Mouse (Mus musculus) forebrain, embryonic 11.5 days (tissue): ENCODE measurements around the gene Klhl9. TPM values are rescaled to one million over a fixed set of nuclear protein-coding genes. Genes with fewer than 3 reads are reported as not detected.
A peak's percentile ranks its signal among the peaks of the same experiment; 100 is the strongest.
"Not testable (repeated sequence)": the region's sequence is repeated elsewhere in the genome, so short reads cannot be mapped to it uniquely, and the experiment has no call there.

Experiments used
- ATAC-seq: fragments of 200-750 bp; cut with Nextera tagmentation; replicated peaks from 2 replicates; pipeline ENCODE4 v1.8.0; 2017; ENCODE audit warnings: moderate TSS enrichment; ENCODE audit not compliant: low FRiP score
- DNase-seq: peaks from one replicate; pipeline ENCODE4 v3.0.0-alpha.2; 2017; ENCODE audit warnings: low spot score
- H3K27ac ChIP-seq: fragments of 300-500 bp; sonication (generic); 2 replicates; pipeline ENCODE4 v1.5.1; 2014; ENCODE audit warnings: low read depth, low read length
- H3K27me3 ChIP-seq: fragments of 300-500 bp; sonication (generic); 2 replicates; pipeline ENCODE4 v1.6.1; 2014; ENCODE audit warnings: mild to moderate bottlenecking, low read length, mixed read lengths; ENCODE audit not compliant: control insufficient read depth, insufficient read depth
- H3K36me3 ChIP-seq: fragments of 300-500 bp; sonication (generic); 2 replicates; pipeline ENCODE4 v1.6.1; 2014; ENCODE audit warnings: mild to moderate bottlenecking, low read length, moderate library complexity, mixed read lengths; ENCODE audit not compliant: control insufficient read depth, insufficient read depth
- H3K4me1 ChIP-seq: fragments of 300-500 bp; sonication (generic); replicated peaks from 2 replicates; pipeline ENCODE4 v1.6.1; 2014; ENCODE audit warnings: low read length, mixed read lengths; ENCODE audit not compliant: control insufficient read depth, insufficient read depth
- H3K4me2 ChIP-seq: fragments of 300-500 bp; sonication (generic); 2 replicates; pipeline ENCODE4 v1.6.1; 2014; ENCODE audit warnings: low read depth, mild to moderate bottlenecking, low read length, moderate library complexity, mixed read lengths; ENCODE audit not compliant: severe bottlenecking
- H3K4me3 ChIP-seq: fragments of 300-500 bp; sonication (generic); 2 replicates; pipeline ENCODE4 v1.5.1; 2014; ENCODE audit warnings: low read depth, low read length
- H3K9ac ChIP-seq: fragments of 300-500 bp; sonication (generic); 2 replicates; pipeline ENCODE4 v1.6.1; 2014; ENCODE audit warnings: low read length
- H3K9me3 ChIP-seq: fragments of 300-500 bp; sonication (generic); 2 replicates; pipeline ENCODE4 v1.6.1; 2016; ENCODE audit warnings: low read length, mixed read lengths; ENCODE audit not compliant: control insufficient read depth
- WGBS: fragments of 180-500 bp; shearing (Covaris S2); extraction: QIAGEN DNeasy Blood & Tissue Kit; methylation state at CpG from one replicate; pipeline ENCODE4 v1.1.7; 2014; 5-methylcytosine and 5-hydroxymethylcytosine counted together
- polyA plus RNA-seq: library from polyadenylated mRNA; unstranded; fragments of >200 nt; fragmentation: Nextera tagmentation; extraction: Ambion mirVana; gene quantifications from 2 replicates; pipeline ENCODE4 v1.2.1, GENCODE M21; 2014

The Klhl9 gene
- polyA plus RNA-seq, result 136 and 144 TPM in 2 replicates

- Histone ChIP-seq H3K4me1 (peaks cover 15% of the 10 kb centered on the region; the same call in 1 of the 2 replicates), H3K9ac (peak within 1 kb of the TSS; percentile 95), H3K27ac (peak within 1 kb of the TSS; percentile 87), H3K27me3 (no peaks in the 10 kb centered on the region), H3K36me3 (peaks cover 6% of the 10 kb centered on the region; the same call in 1 of the 2 replicates), H3K4me2 (peak within 1 kb of the TSS; percentile 69), H3K4me3 (peak within 1 kb of the TSS; percentile 69), H3K9me3 (no peaks in the 10 kb centered on the region; the same call in 1 of the 2 replicates)
- under 1% methylated on average over 82 of the region's 82 CpGs for WGBS
- DNase-seq (peak; percentile 99), ATAC-seq (peak; percentile 97)
Observed at GRCm38 (mm10) chr4:88721791-88722721, at the start of gene Klhl9, which contains the start of gene Gm26566. TSS of gene Klhl9 (minus strand) at chr4:88722465. TSS of gene Gm26566 (plus strand) at chr4:88721805.

- H3K36me3 ChIP-seq, H3K9ac ChIP-seq, H3K27ac ChIP-seq, H3K27me3 ChIP-seq, ATAC-seq, H3K4me1 ChIP-seq, H3K9me3 ChIP-seq: not testable (repeated sequence)
- H3K4me2 ChIP-seq, result peak overlapping the region; percentile 47
- WGBS, result 3% methylated on average over 19 of the region's 42 CpGs
- peak overlapping the region; percentile 26 for H3K4me3 ChIP-seq
- peak; percentile 77 for DNase-seq
Observed at GRCm38 (mm10) chr4:88763384-88764018, 41.2 kb upstream of the Klhl9 start.

GRCm38 (mm10) chr4:88762341-88762740 is 40.1 kb upstream of the Klhl9 start:
- H3K4me1 ChIP-seq, H3K36me3 ChIP-seq, H3K4me3 ChIP-seq, H3K4me2 ChIP-seq, H3K27me3 ChIP-seq, H3K9ac ChIP-seq, DNase-seq, H3K9me3 ChIP-seq, H3K27ac ChIP-seq, ATAC-seq: not testable (repeated sequence)
- WGBS, result 53% methylated on average over 8 of the region's 9 CpGs

- not testable (repeated sequence) for ATAC-seq, H3K27ac ChIP-seq, H3K4me2 ChIP-seq
Observed at GRCm38 (mm10) chr4:88761776-88762175, 39.5 kb upstream of the Klhl9 start.

GRCm38 (mm10) chr4:88760431-88760830 is 38.2 kb upstream of the Klhl9 start:
- peak overlapping the region; percentile 46; the same call in 1 of the 2 replicates for H3K4me2 ChIP-seq
- H3K36me3 ChIP-seq, H3K27me3 ChIP-seq, ATAC-seq, H3K27ac ChIP-seq, H3K9ac ChIP-seq, H3K4me1 ChIP-seq, H3K9me3 ChIP-seq: not testable (repeated sequence)
- DNase-seq, result peak; percentile 81
- peak overlapping the region; percentile 14; the same call in 1 of the 2 replicates for H3K4me3 ChIP-seq
- WGBS, result 2% methylated on average over 17 of the region's 28 CpGs

More at GRCm38 (mm10) chr4:88761776-88762175, 39.5 kb upstream of the Klhl9 start:
- not testable (repeated sequence) for H3K4me1 ChIP-seq, H3K9ac ChIP-seq, DNase-seq, H3K4me3 ChIP-seq, H3K36me3 ChIP-seq, H3K27me3 ChIP-seq, H3K9me3 ChIP-seq
- 84% methylated on average over 6 of the region's 8 CpGs for WGBS

- H3K4me1 ChIP-seq, H3K36me3 ChIP-seq, H3K27ac ChIP-seq, ATAC-seq, DNase-seq, H3K9me3 ChIP-seq, H3K9ac ChIP-seq, H3K27me3 ChIP-seq: not testable (repeated sequence)
- WGBS, result 24% methylated on average over 6 of the region's 14 CpGs
- Histone ChIP-seq H3K4me3 (peak within 1 kb of the TSS; percentile 14; the same call in 1 of the 2 replicates), H3K4me2 (peak within 1 kb of the TSS; percentile 46; the same call in 1 of the 2 replicates)
Observed at GRCm38 (mm10) chr4:88759610-88760268, 37.5 kb upstream of the Klhl9 start, which contains the start of gene Gm13283. TSS of gene Gm13283 (plus strand) at chr4:88760119.

- H3K9me3 ChIP-seq, H3K4me1 ChIP-seq, H3K4me2 ChIP-seq, ATAC-seq, H3K27me3 ChIP-seq, H3K27ac ChIP-seq, H3K4me3 ChIP-seq, DNase-seq, H3K36me3 ChIP-seq, H3K9ac ChIP-seq: not testable (repeated sequence)
- 85% methylated on average over 8 of the region's 9 CpGs for WGBS
Observed at GRCm38 (mm10) chr4:88758751-88759150, 36.5 kb upstream of the Klhl9 start.

- peak overlapping the region; percentile 41; the same call in 1 of the 2 replicates for H3K27ac ChIP-seq
- H3K4me2 ChIP-seq, result peak overlapping the region; percentile 65
- H3K36me3 ChIP-seq, H3K27me3 ChIP-seq, H3K4me1 ChIP-seq, H3K9me3 ChIP-seq: not testable (repeated sequence)
- ATAC-seq (peak; percentile 100), DNase-seq (peak; percentile 86)
- WGBS, result 0% methylated on average over 16 of the region's 21 CpGs
- peak overlapping the region; percentile 60 for H3K9ac ChIP-seq
- peak overlapping the region; percentile 35 for H3K4me3 ChIP-seq
Observed at GRCm38 (mm10) chr4:88757628-88758031, 35.4 kb upstream of the Klhl9 start.
